Mouse (Mus musculus) naive thymus-derived CD4-positive, alpha-beta T cell, adult 2 months (primary cell): Measurements from ENCODE around the gene Rap1gap2.

ENCODE experiments used
- DNase-seq: peaks from one replicate; pipeline ENCODE4 v3.0.0-alpha.2; 2011; ENCODE audit warnings: low read depth

Gene Rap1gap2

DNA sequence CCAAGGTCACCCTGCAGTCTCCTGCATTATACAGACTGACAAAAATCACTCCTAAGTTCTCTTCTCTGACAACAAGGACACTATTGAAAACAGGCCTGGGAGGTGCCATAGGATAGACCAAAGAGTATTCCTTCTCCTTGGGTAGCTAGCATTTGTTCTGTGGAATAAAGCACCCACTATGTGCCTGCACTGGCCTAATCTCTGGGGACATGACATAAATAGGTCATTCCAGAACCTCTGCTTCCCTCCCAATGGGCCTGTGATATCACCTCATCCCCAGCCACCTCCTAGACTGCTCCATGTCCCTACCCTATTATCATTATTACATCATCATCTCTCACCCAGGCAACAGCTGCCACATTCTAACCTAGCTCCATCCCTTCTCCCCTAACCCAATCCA, 108.7 kb downstream of the Rap1gap2 start:
- no peak for DNase-seq

DNA sequence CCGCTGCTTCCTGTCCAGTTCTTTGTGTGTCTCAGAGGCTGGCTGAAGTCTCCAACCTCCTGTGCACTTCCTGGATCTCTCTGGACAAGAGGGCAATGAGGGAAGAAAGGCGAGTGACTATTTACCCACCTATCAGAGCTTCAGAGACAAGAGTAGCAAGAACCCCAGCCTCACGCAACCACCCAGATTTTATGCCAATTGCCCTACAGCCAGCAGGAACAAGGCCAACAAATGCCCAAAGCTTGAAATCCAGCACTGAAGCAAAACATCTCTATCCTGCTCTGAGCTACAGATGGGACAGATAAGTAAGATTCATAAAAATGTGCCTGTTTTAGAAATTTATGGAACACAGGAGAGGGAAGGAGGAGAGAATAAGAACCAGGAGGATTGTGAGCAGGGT, 109.7 kb downstream of the Rap1gap2 start:
- DNase-seq: no peak

DNA sequence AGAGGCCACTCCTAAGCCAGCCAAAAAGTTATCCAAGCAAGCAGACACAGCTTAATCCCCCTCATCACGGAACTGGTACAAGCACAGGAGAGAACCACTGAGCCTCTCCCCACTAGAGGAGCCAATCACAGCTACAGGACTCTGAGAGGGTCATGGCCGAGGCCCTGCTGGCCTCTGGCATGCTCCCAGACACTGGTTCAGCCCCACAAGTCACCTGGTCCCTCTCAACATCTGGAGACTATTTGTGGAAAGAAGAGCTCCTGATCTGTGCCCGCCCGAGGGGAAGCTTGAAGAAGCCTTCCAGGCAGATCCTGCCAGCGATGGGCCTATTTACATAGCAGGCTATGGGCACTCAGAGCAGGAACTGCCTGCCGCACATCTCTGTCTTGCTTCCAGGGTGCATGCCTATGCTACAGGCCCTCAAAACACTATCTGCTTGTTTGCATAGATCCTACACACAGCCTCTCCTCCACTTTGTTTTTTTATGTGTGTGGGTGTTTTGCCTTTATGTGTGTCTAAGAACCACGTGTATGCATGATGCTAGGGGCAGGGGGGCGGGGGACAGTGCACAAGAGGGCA, 111.1 kb downstream of the Rap1gap2 start:
- DNase-seq: no peak

DNA sequence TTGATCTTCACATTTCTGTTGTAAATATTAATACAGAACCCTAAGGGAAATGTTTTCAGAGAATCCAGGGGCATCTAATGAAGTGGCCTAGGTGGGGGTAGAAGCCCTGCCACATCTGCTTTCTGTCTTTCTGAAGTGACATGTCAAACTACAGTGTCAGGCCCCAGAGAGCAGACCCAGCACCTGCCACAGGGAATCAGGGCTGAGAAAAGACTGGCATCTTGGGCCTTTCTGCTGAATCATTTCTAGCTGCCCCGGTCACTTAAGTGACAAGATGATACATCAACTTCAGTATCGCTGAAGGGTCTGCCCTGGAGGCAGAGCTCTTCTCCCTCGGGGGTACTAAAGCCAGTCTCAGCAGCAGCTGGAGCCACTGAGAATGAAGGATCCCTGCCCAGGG, 111.7 kb downstream of the Rap1gap2 start:
- DNase-seq: no peak

DNA sequence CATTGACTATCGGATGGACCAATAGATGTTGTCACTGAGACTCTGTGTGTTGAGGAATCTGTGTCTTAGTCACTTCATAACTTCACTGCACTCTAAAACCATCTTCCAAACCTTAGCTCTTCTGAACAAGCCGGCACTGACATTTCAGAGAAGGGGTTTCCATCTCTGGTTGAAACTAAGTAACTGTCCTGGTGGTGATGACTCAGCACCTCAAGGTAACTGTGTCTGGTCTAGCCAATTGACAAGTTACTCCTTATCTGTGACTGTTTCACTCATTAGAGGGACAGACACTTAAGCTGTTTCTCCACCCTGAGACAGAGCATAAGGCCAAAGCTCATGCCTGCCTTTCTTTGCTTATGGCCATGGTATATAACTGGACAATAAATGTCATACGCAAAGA, 114.1 kb downstream of the Rap1gap2 start:
- DNase-seq: no peak

DNA sequence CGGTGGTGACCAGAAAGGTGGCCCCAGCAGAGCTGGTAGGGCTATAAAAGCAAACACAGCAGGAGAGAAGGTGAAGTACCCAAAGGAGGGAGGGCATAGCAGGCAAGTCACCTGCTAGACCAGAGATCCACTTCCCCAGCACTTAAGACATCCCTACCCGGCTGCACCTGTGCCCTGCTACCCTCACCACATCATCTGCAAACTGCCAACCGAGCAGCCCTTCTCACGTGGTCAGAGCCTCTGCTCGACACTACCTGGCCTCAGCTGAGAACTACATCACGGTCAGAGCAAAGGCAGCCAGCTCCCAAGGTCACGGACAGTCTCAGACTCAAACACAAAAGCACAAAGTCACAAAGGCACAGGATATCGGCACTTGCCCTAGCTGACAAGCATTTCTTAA, 116.8 kb downstream of the Rap1gap2 start:
- no peak for DNase-seq

DNA sequence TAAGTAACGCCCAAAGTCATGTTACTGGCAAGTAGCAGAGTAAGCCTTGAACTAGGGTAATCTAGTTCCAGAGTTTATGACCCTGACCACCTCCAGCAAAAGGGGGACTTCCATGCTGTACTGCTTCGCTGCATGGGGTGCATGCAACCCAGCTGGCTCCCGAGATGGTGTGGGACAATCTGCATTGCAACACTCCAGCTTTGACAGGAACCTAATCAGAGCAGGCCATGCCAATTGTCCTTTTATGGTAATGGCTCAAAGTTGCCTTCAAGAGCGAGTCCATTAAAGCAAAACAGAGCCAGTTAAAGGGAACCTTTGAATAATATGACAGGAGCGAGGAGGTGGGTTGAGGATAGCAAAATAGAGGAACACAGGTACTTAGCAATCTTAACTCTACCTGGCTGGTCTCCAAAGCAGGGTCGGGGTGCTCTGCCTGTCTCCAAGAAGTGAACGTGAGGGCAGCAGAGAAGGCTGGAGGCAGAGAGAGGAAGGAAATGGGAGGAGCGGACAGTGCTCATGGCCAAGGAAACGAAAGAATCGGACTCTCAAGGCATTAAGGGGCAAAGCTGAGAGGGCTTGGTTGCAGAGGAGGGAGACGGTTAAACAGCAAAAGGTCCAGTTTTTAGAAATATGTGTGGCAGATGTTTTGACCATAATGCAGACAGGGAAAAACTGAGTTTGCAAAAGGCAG, 117.4 kb downstream of the Rap1gap2 start:
- DNase-seq: no peak

DNA sequence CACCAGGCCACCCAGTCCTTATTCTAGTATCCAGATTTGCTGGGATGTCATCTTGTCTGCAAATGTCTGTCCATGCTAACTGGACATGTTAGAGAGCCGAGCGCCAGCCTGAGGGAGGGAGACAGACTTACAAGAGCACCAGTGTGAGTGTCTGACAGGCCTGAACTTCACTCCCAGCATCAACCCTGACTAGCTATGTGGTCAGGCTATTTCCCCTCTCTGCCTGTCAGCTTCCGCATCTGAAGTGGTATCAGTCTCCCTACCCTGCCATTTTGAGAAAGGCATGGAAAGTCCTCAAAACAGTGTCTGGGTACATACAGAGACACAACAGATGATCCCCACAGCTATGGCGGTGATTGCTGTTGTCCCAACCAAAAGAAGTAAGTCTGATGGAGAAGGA, 119.6 kb downstream of the Rap1gap2 start:
- DNase-seq: no peak

DNA sequence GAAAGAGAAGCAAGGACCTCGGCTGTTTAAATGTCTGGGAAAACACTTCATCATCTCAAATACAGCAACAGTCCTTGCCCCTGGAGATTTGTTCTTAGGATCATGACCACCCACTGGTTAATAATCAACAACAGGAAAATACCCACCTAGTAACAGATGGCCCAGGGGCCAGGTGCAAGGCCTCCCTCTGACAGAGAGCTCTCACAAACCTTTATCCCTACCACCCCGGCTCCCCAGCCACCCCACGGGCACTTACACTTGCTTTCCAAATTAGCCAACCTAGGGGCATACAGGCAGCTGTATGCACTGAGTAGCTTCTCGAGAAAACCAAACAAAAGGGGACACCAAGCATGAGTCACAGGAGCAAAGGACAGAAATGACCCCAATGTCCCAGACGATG, 121.5 kb downstream of the Rap1gap2 start:
- no peak for DNase-seq

DNA sequence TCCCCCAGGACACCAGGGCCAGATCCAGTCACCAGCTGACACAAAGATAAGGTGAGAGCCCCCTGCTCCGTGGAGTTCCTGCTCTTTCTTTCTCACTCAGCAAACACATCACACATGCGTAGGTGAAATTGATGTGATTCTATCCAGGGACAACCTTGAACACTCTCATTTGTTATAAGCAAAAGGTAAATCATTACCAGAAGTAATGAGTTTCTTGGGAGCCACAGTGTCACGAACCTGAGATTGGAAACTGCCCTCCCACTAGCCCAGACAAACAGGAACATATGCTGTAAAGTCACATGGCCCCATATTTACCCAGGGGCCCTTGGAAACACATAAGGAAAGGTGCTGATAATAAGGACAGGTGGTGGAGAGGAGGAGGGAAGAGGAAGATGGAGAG, 122.8 kb downstream of the Rap1gap2 start:
- no peak for DNase-seq

DNA sequence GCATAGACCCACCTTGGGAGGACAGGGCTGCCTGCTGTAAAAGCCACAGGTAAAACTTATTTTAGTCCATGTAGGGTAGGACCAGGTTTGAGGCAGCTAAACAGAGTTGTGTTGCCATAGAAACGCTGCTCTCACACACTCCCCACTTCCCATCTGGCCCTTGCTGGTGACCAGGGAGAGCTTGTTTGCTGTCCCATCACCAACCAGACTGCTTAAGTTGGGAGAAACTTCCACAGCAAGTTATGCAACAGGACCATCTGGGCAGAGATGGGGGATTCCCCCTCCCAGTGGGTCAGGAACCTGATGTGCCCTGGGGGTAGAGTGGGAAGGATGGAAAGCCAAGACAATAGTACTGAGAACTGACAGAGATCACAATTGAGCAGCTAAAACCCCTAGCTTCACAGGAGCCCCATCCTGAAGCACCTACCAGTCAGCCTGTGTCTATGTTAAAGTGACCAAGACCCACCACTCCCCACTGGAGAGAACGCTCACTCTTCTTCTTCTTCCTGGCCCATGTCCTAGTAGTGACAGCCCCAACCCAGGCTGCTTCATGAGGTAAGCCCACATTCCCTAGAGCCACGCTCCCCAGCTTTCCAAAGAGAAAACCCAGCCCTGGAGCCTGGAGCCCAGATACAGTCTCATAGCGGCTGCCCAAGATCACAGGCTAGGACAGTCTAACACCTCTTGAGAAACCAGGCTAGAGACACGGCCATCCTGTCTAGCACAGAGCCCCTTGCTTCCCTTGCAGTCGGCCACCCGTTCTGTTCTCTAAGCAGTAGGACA, 125.1 kb downstream of the Rap1gap2 start:
- no peak for DNase-seq

DNA sequence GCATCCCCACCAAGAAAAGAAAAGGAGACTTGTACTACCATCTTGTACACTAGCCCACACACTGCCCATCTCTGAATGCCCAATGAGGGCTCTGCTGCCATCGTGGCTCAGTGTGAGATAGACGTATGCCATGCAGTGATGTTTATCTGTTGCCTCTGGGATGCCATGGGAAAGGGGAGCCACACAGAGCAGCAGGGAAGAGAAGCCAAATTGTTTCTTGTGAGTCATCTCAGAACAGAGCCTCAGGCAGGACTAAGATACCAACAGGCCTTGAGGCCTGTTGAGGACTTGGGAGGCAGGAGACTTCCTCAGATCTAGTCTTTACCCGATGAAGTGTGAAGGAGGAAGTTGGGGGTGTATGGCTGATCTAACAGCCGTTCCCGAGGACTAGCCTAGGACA, 126.8 kb downstream of the Rap1gap2 start:
- no peak for DNase-seq

DNA sequence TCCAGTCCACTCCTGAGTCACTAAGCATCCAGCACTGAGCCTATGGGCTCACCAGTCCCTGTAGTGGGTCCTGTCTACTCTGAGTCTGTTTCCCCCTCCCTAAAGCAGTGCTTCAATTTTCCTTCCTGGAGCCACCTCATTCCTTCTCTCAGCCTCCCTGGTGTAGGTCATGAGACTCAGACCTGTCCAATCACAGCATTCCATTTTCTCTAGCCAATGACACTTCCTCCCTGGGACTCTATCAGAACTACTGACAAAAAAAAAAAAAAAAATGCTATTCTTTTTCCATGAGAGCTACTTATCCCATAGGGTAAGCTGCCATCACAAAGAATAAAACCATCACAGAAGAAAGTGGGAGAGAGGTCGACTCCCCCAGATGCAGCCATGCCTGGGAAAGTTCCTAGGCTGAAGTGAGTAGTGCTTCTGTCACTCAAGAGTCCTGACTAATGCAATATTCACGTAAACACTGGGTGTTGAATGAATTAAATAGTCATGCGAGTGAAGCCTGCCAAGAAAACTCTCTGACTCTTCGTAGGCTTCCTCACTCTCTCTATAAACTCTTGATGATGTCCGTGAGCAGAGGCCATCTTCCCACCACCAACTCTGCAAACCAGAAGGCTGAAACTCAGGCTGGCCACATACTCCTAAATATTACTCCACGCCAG, 127.4 kb downstream of the Rap1gap2 start:
- no peak for DNase-seq

DNA sequence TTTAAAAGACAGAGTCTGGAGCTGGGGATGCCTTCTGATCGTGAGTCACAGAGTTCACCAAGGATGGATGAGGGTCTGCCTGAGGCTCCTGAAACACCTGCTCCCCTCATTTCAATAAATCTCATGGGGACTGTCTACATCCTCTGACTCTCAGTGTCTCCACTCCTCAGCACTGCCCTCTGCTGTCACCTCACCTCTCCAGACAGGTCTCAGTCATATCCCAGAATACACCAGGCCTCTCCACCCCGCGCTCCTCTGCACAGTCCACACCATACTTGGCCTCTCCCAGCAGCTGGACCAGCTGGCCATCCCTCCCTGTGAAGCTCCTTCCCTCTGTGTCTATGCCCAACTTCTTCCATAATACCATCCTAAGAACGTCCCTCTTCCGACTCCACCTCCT, 128.9 kb downstream of the Rap1gap2 start:
- DNase-seq: no peak

DNA sequence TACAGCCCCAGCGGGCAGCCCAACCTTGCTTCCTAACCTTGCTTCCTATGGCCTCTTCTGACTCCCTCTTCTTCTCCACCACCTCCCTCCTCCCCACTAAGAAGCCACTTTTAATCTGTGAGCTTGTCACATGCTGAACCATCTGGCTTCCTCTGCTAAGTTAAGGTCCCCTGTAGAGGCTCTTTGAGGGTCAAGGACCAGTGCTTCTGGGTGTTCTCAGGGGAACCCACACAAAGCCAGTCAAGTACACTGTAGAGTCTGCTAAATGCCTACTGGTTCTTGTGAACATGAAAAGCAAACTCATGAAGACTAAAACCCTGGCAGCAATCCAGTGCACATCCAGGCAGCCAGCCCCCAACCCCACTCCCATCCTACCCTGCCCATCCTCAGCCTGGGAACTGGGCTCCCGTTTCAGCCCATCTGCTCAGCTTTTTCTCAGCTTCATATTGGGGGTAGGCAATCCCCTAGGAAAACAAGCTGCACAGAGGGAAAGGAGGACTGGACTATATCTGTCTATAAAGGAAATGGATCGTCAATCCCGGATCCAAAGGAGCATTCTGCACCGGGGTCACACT, 130.9 kb downstream of the Rap1gap2 start:
- no peak for DNase-seq

DNA sequence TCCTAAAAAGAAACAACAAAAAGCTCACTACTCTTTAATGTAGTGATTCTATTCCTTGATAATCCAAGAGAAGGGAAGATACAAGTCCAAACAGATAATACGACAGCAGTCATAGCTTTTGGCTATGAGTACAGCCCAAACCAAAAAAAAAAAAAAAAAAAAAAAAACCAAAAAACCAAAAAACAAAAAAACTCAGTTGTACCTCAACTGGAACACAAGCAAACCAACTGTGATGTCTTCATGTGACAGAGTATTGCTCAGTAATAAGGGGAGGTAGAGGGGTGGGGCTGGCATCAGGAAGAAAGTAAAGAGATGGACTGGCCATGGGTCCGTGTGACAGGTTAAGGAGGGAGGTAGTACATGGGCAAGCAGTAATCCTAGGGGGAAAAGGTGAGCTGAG, 131.8 kb downstream of the Rap1gap2 start:
- DNase-seq: no peak

DNA sequence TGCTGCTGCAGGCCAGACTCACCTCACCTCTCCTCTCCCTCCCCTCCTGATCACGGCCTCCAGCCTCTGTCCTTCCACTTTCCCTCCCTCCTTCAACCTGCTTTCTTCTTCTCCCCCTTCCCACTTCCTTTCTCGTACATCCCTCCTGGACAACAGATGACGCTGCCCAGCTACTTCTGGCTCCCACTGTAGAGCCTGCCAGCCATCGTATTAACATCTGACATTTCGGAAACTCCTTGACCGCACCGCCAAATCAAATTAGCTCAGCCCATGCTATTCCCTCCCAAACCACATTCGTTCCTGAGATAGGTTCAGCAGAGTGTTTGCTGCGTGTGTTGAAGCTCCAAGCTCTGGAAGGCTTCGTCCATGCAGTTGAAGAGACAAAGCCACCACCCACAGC, 138.0 kb downstream of the Rap1gap2 start:
- no peak for DNase-seq

DNA sequence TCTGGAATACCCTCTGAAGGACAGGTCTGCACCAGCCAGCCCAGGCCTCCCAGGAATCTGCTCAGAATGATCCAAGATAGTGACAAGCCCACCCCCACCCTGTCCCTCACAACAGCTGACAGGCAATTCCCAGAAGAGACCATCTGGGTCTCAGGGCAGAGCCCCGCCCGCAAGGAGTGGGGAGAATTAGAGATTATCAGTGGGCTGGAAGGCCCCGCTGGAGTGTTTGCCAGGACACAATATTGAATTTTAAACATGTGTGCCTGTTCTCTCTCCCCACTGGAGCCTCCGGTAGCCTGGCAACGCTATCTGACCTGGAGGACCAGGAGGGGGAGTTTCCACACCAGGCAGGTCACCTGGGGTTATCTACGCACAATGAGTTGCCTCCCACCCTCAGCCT, 142.5 kb downstream of the Rap1gap2 start:
- DNase-seq: no peak

DNA sequence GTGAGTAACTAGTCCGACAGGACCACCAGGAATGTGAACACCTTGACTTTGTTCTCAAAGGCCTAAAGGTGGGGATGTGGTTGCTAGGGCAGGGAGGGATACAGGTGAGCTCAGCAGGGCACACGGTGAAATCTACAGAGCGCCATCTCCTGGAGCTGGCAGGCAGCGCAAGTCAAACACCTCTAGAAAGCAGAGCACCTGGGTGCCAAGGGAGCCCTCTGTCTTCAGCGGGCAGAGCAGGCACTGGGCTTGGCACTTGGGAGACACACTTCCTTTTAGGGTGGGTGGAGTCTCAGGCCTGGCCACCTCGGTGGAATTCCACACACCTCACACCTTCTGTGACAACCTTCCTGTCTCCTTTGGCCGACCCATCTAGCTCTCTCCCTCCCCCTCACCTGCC, 145.0 kb downstream of the Rap1gap2 start:
- DNase-seq: peak; percentile 8

DNA sequence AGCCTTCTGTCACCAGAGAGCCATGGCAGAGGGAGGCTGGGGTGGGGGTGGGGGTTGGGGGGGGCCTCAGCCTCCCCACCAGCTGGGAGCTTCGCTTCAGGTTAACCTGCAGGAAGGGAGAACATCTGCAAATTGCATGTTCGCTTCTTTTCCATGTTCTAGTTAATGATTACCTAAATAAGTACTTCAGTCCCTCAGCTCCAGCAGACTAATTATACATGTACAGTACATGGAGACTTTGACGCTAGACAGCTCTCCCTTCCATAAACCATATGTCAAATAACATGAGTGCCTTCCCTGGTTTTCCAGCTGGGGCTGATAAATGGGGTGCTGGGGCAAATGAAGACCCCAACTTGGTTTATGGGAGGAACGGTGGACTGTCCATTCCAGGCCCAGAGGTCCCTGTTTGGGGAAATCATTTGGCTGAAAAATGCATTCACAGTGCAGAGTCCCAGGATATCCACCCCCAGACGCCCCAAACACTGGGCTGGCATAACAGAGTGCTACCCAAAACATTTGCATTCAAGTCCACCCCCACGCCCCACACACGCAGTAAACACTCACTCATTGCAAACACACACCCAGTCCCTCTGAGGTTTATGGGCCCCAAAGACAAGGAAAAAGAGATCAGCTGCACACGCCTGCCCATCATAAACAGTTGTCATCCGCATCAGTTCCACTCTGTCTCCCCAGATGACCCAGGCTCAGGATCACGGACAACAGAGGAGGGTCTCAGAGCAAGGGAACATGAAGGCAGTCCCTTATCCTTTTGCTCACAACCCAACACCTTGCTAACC, 146.3 kb downstream of the Rap1gap2 start:
- no peak for DNase-seq

DNA sequence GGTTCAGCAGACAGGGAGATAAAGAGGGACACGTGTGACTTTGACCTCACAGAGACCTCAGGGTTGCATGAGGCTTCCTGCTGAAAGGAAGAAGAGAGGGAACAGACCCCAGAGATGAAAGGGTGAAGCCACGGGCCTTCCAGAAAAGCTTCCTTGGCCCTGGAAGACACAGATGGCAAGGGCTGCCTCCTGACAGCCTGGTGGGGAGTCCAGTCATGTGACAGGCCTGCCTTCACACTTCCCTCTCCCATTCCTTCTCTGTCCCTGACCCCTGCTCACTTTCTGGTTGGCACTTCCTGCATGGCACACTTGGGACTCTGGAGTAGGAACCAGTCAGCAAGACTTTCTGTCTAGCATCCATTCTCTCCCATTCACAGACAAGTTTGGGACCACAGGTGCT, 148.1 kb downstream of the Rap1gap2 start:
- no peak for DNase-seq

DNA sequence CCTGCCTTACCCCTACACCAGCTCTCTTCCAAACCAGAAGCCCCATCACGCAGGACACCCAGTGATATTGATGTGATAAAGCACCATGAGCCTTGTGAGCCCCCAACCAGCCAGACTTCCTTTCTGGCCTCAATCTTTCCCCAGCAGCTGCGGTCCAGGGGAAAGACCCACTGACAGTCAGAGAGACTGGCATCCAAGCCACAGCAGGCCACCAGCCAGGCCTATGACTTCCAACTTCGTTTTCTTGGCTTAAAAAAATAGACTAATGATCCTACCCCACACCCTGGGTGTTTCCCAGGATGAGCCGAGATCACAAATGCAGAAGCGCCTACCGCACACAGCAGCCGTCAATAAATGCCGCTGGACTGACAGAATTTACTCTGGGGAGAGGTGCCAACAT, 151.1 kb downstream of the Rap1gap2 start:
- no peak for DNase-seq
